Mouse (Mus musculus) heart, embryonic 12.5 days (tissue): ENCODE data around the gene Eaf2. TPM values are rescaled to one million over a fixed set of nuclear protein-coding genes. Genes with fewer than 3 reads are reported as not detected.
A peak's percentile ranks its signal among the peaks of the same experiment; 100 is the strongest.

Experiments used
- ATAC-seq: fragments of 200-750 bp; cut with Nextera tagmentation; 2 replicates; pipeline ENCODE4 v1.8.0; 2017; ENCODE audit warnings: moderate TSS enrichment, moderate library complexity; ENCODE audit not compliant: insufficient number of reproducible peaks, low FRiP score
- H3K27ac ChIP-seq: fragments of 300-500 bp; sonication (generic); 2 replicates; pipeline ENCODE4 v1.5.1; 2016; ENCODE audit warnings: mild to moderate bottlenecking, moderate library complexity; ENCODE audit not compliant: poor library complexity, severe bottlenecking
- H3K27me3 ChIP-seq: fragments of 300-500 bp; sonication (generic); replicated peaks from 2 replicates; pipeline ENCODE4 v1.6.1; 2016; ENCODE audit warnings: mild to moderate bottlenecking, moderate library complexity
- H3K36me3 ChIP-seq: fragments of 300-500 bp; sonication (generic); 2 replicates; pipeline ENCODE4 v1.6.1; 2016; ENCODE audit warnings: mild to moderate bottlenecking, moderate library complexity
- H3K4me1 ChIP-seq: fragments of 300-500 bp; sonication (generic); replicated peaks from 2 replicates; pipeline ENCODE4 v1.6.1; 2016; ENCODE audit warnings: mild to moderate bottlenecking
- H3K4me2 ChIP-seq: fragments of 300-500 bp; sonication (generic); 2 replicates; pipeline ENCODE4 v1.6.1; 2016; ENCODE audit warnings: mild to moderate bottlenecking, moderate library complexity
- H3K4me3 ChIP-seq: fragments of 300-500 bp; sonication (generic); 2 replicates; pipeline ENCODE4 v1.5.1; 2016; ENCODE audit warnings: mild to moderate bottlenecking
- H3K9ac ChIP-seq: fragments of 300-500 bp; sonication (generic); 2 replicates; pipeline ENCODE4 v1.6.1; 2016; ENCODE audit warnings: mild to moderate bottlenecking, moderate library complexity
- H3K9me3 ChIP-seq: fragments of 300-500 bp; sonication (generic); replicated peaks from 2 replicates; pipeline ENCODE4 v1.6.1; 2016; ENCODE audit warnings: mild to moderate bottlenecking, moderate library complexity
- WGBS: fragments of 180-500 bp; shearing (Covaris S2); methylation state at CpG from one replicate; pipeline ENCODE4 v1.1.7; 2016; 5-methylcytosine and 5-hydroxymethylcytosine counted together
- polyA plus RNA-seq: library from polyadenylated mRNA; unstranded; fragments of >200 nt; fragmentation: Nextera tagmentation; extraction: Ambion mirVana; gene quantifications from 2 replicates; pipeline ENCODE4 v1.2.1, GENCODE M21; 2016

Eaf2 gene
- polyA plus RNA-seq = 0.45 and 0.80 TPM in 2 replicates

- peaks cover 23% of the 10 kb centered on the region for H3K4me1 ChIP-seq
- WGBS = under 1% methylated on average over 43 of the region's 43 CpGs
- H3K27ac ChIP-seq = peak within 1 kb of the TSS; percentile 86
- H3K9me3 ChIP-seq = no peaks in the 10 kb centered on the region
- peak within 1 kb of the TSS; percentile 94 for H3K9ac ChIP-seq
- peak; percentile 100 for ATAC-seq
- H3K27me3 ChIP-seq = no peaks in the 10 kb centered on the region
- H3K4me2 ChIP-seq = peak within 1 kb of the TSS; percentile 76
- H3K4me3 ChIP-seq = peak within 1 kb of the TSS; percentile 92
- peaks cover 11% of the 10 kb centered on the region for H3K36me3 ChIP-seq
Observed at GRCm38 (mm10) chr16:36874583-36875275, at the start of gene Eaf2, which contains the start of gene Golgb1. Eaf2 (minus strand) TSS chr16:36875003. Golgb1 (plus strand) TSS chr16:36875140.

GRCm38 (mm10) chr16:36924312-36924711, 49.5 kb upstream of the Eaf2 start:
- 90% methylated on average over 8 of the region's 8 CpGs for WGBS
- Histone ChIP-seq H3K9me3 (no peaks in the 10 kb centered on the region), H3K27me3 (no peaks in the 10 kb centered on the region), H3K9ac (no peak overlapping the region), H3K4me1 (no peaks in the 10 kb centered on the region), H3K4me2 (no peak overlapping the region), H3K27ac (no peak overlapping the region), H3K4me3 (no peak overlapping the region), H3K36me3 (peaks cover 78% of the 10 kb centered on the region)
- no peak for ATAC-seq

GRCm38 (mm10) chr16:36921980-36922379, 47.2 kb upstream of the Eaf2 start:
- peaks cover 76% of the 10 kb centered on the region for H3K36me3 ChIP-seq

GRCm38 (mm10) chr16:36921067-36921613, 46.3 kb upstream of the Eaf2 start:
- no peak for ATAC-seq
- Histone ChIP-seq H3K36me3 (peaks cover 75% of the 10 kb centered on the region), H3K9ac (no peak overlapping the region), H3K9me3 (no peaks in the 10 kb centered on the region), H3K27ac (no peak overlapping the region), H3K4me2 (no peak overlapping the region), H3K4me3 (no peak overlapping the region), H3K27me3 (no peaks in the 10 kb centered on the region), H3K4me1 (no peaks in the 10 kb centered on the region)
- WGBS = 90% methylated on average over 8 of the region's 8 CpGs

More at GRCm38 (mm10) chr16:36921980-36922379, 47.2 kb upstream of the Eaf2 start:
- Histone ChIP-seq H3K4me1 (no peaks in the 10 kb centered on the region), H3K9ac (no peak overlapping the region), H3K4me3 (no peak overlapping the region), H3K4me2 (no peak overlapping the region), H3K27me3 (no peaks in the 10 kb centered on the region), H3K27ac (no peak overlapping the region), H3K9me3 (no peaks in the 10 kb centered on the region)
- no peak for ATAC-seq
- 81% methylated on average over 6 of the region's 6 CpGs for WGBS

GRCm38 (mm10) chr16:36920410-36920809, 45.6 kb upstream of the Eaf2 start:
- H3K9ac ChIP-seq = no peak overlapping the region
- H3K4me2 ChIP-seq = no peak overlapping the region
- H3K27ac ChIP-seq = no peak overlapping the region
- H3K4me3 ChIP-seq = no peak overlapping the region
- H3K27me3 ChIP-seq = no peaks in the 10 kb centered on the region
- no peak for ATAC-seq
- 82% methylated on average over 3 of the region's 3 CpGs for WGBS
- H3K9me3 ChIP-seq = no peaks in the 10 kb centered on the region
- peaks cover 75% of the 10 kb centered on the region for H3K36me3 ChIP-seq
- H3K4me1 ChIP-seq = no peaks in the 10 kb centered on the region

GRCm38 (mm10) chr16:36918505-36918904, 43.7 kb upstream of the Eaf2 start:
- H3K9ac ChIP-seq = no peak overlapping the region
- ATAC-seq = no peak
- WGBS = 95% methylated on average over 10 of the region's 10 CpGs
- no peaks in the 10 kb centered on the region for H3K4me1 ChIP-seq
- H3K4me2 ChIP-seq = no peak overlapping the region
- H3K36me3 ChIP-seq = peaks cover 79% of the 10 kb centered on the region
- no peaks in the 10 kb centered on the region for H3K9me3 ChIP-seq
- no peak overlapping the region for H3K4me3 ChIP-seq
- no peak overlapping the region for H3K27ac ChIP-seq
- no peaks in the 10 kb centered on the region for H3K27me3 ChIP-seq

GRCm38 (mm10) chr16:36914195-36914594, 39.4 kb upstream of the Eaf2 start:
- Histone ChIP-seq H3K27ac (no peak overlapping the region), H3K36me3 (peaks cover 80% of the 10 kb centered on the region), H3K4me2 (no peak overlapping the region), H3K4me1 (no peaks in the 10 kb centered on the region), H3K27me3 (no peaks in the 10 kb centered on the region), H3K9me3 (no peaks in the 10 kb centered on the region), H3K9ac (no peak overlapping the region), H3K4me3 (no peak overlapping the region)
- ATAC-seq = no peak
- WGBS = 74% methylated on average over 5 of the region's 5 CpGs

- WGBS = 91% methylated on average over 13 of the region's 13 CpGs
- peaks cover 5% of the 10 kb centered on the region; the same call in 1 of the 2 replicates for H3K4me1 ChIP-seq
- no peaks in the 10 kb centered on the region for H3K9me3 ChIP-seq
- peaks cover 75% of the 10 kb centered on the region for H3K36me3 ChIP-seq
- H3K27me3 ChIP-seq = no peaks in the 10 kb centered on the region
- no peak overlapping the region for H3K4me2 ChIP-seq
- H3K4me3 ChIP-seq = no peak overlapping the region
- no peak overlapping the region for H3K9ac ChIP-seq
- no peak overlapping the region for H3K27ac ChIP-seq
- ATAC-seq = no peak
Observed at GRCm38 (mm10) chr16:36912311-36912710, 37.5 kb upstream of the Eaf2 start.

- Histone ChIP-seq H3K9me3 (no peaks in the 10 kb centered on the region), H3K9ac (no peak overlapping the region), H3K4me1 (peaks cover 5% of the 10 kb centered on the region; the same call in 1 of the 2 replicates), H3K27me3 (no peaks in the 10 kb centered on the region), H3K4me3 (no peak overlapping the region), H3K36me3 (peaks cover 72% of the 10 kb centered on the region), H3K27ac (no peak overlapping the region), H3K4me2 (no peak overlapping the region)
- WGBS = 87% methylated on average over 10 of the region's 10 CpGs
- ATAC-seq = no peak
Observed at GRCm38 (mm10) chr16:36911909-36912308, 37.1 kb upstream of the Eaf2 start.

GRCm38 (mm10) chr16:36903156-36903555, 28.4 kb upstream of the Eaf2 start:
- 90% methylated on average over 5 of the region's 5 CpGs for WGBS
- Histone ChIP-seq H3K27ac (no peak overlapping the region), H3K9me3 (no peaks in the 10 kb centered on the region), H3K4me1 (no peaks in the 10 kb centered on the region), H3K27me3 (no peaks in the 10 kb centered on the region), H3K4me3 (no peak overlapping the region), H3K4me2 (no peak overlapping the region), H3K9ac (no peak overlapping the region), H3K36me3 (peaks cover 66% of the 10 kb centered on the region)
- ATAC-seq = no peak

GRCm38 (mm10) chr16:36896712-36897111, 21.9 kb upstream of the Eaf2 start:
- Histone ChIP-seq H3K27ac (no peak overlapping the region), H3K9me3 (no peaks in the 10 kb centered on the region), H3K4me1 (no peaks in the 10 kb centered on the region), H3K4me3 (no peak overlapping the region), H3K9ac (no peak overlapping the region), H3K36me3 (peaks cover 83% of the 10 kb centered on the region), H3K27me3 (no peaks in the 10 kb centered on the region), H3K4me2 (no peak overlapping the region)
- ATAC-seq = no peak
- 71% methylated on average over 6 of the region's 6 CpGs for WGBS
